Mouse (Mus musculus) liver, embryonic 14.5 days (tissue): ENCODE results near the gene Camk2d.

Experiments used
- CTCF ChIP-seq: IDR thresholded peaks from 2 replicates; pipeline ENCODE4 v1.5.1; 2016; ENCODE audit warnings: antibody characterized with exemption, low read depth, control low read depth
- EP300 ChIP-seq: IDR thresholded peaks from 2 replicates; pipeline ENCODE4 v1.6.1; 2016; ENCODE audit warnings: antibody characterized with exemption, low read depth

DNA sequence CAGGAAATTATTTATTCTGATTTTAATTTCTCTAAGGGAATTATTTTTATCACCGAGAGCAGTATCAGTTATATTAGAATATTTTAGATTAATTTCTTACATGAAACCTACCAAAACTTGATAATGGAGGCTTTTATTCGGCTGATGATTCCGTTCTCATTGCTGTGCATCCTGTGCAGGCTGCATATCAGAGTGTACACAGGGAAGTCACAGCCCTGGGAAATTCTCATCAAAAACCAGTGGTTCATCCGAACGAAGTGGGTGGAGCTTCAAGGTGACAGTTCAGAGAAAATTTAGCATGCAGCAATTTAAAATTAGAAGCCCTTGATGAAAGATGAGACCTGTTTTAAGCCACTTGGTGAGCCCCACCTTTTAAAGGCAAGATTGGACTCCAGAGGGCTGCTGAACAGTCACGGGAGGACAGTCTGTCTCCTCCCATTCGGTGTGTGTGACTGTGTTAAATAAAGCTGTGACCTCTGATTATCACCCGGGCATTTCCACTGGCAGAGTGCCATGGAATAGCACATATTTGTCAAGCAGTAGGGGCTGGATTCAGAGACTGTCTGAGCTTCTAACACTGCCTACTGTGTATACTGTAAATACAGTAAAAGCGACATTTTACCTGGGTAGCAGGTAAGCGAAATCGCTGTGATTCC is 150.2 kb downstream of the Camk2d start:
- TF ChIP-seq EP300 (no peak), CTCF (no peak)
